Mouse (Mus musculus) kidney, embryonic 15.5 days (tissue): Measurements from ENCODE around the gene Oprd1. TPM values are rescaled to one million over a fixed set of nuclear protein-coding genes. Genes with fewer than 3 reads are reported as not detected.

Experiments
- ATAC-seq: fragments of 200-750 bp; cut with Nextera tagmentation; replicated peaks from 2 replicates; pipeline ENCODE4 v1.8.0; 2017; ENCODE audit warnings: moderate TSS enrichment; ENCODE audit not compliant: low FRiP score
- H3K27ac ChIP-seq: fragments of 300-500 bp; sonication (generic); 2 replicates; pipeline ENCODE4 v1.5.1; 2015; ENCODE audit warnings: mild to moderate bottlenecking, inconsistent platforms
- H3K27me3 ChIP-seq: fragments of 300-500 bp; sonication (generic); 2 replicates; pipeline ENCODE4 v1.6.1; 2015; ENCODE audit warnings: inconsistent platforms
- H3K36me3 ChIP-seq: fragments of 300-500 bp; sonication (generic); 2 replicates; pipeline ENCODE4 v1.6.1; 2015; ENCODE audit warnings: inconsistent platforms
- H3K4me1 ChIP-seq: fragments of 300-500 bp; sonication (generic); 2 replicates; pipeline ENCODE4 v1.6.1; 2015; ENCODE audit warnings: inconsistent platforms
- H3K4me2 ChIP-seq: fragments of 300-500 bp; sonication (generic); 2 replicates; pipeline ENCODE4 v1.6.1; 2015; ENCODE audit warnings: moderate library complexity, mild to moderate bottlenecking, inconsistent platforms
- H3K4me3 ChIP-seq: fragments of 300-500 bp; sonication (generic); replicated peaks from 2 replicates; pipeline ENCODE4 v1.5.1; 2015; ENCODE audit warnings: mild to moderate bottlenecking, inconsistent platforms
- H3K9ac ChIP-seq: fragments of 300-500 bp; sonication (generic); 2 replicates; pipeline ENCODE4 v1.6.1; 2015; ENCODE audit warnings: mild to moderate bottlenecking, inconsistent platforms
- H3K9me3 ChIP-seq: fragments of 300-500 bp; sonication (generic); replicated peaks from 2 replicates; pipeline ENCODE4 v1.6.1; 2016; ENCODE audit warnings: inconsistent platforms
- WGBS: fragments of 180-500 bp; shearing (Covaris S2); methylation state at CpG from one replicate; pipeline ENCODE4 v1.1.7; 2015; ENCODE audit warnings: mixed read lengths; 5-methylcytosine and 5-hydroxymethylcytosine counted together
- polyA plus RNA-seq: library from polyadenylated mRNA; unstranded; fragments of >200 nt; fragmentation: Nextera tagmentation; extraction: Ambion mirVana; gene quantifications from 2 replicates; pipeline ENCODE4 v1.2.1, GENCODE M21; 2015

Gene Oprd1
- polyA plus RNA-seq, 1 experiment from 2014 or later: 0.23 TPM

- H3K4me1 ChIP-seq: peaks cover 5% of the 10 kb centered on the region; the same call in 1 of the 2 replicates
- H3K27me3 ChIP-seq: peaks cover 16% of the 10 kb centered on the region
- no peak overlapping the region for H3K9ac ChIP-seq
- no peak overlapping the region for H3K4me2 ChIP-seq
- no peak overlapping the region for H3K4me3 ChIP-seq
- H3K27ac ChIP-seq: no peak overlapping the region
- no peak for ATAC-seq
- H3K36me3 ChIP-seq: no peaks in the 10 kb centered on the region
- H3K9me3 ChIP-seq: no peaks in the 10 kb centered on the region
- 71% methylated on average over 4 of the region's 4 CpGs for WGBS
Observed at GRCm38 (mm10) chr4:132111227-132111626, 33.1 kb downstream of the Oprd1 start.

DNA sequence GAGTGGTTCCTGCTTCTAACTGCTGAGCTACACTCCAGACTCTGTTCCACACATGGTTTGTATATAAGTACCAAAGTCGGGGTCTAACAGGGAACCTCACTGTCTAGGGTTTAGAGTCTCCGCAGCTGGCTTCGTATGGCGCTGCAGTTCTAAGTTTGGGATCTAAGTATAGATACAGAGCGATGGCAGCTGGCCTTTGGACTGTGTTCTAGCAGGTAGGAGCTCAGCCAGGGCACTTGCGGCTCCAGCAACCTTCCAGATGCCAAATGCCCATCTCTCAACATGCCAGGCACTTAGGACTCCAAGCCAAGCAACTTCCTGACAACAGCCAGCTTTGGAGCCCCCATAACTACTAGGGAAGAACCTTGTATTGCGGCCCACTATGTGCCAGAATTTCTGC is 36.1 kb downstream of the Oprd1 start:
- no peak overlapping the region for H3K4me2 ChIP-seq
- WGBS: 93% methylated on average over 7 of the region's 7 CpGs
- peaks cover 7% of the 10 kb centered on the region; the same call in 1 of the 2 replicates for H3K4me1 ChIP-seq
- no peak for ATAC-seq
- peaks cover 7% of the 10 kb centered on the region for H3K27me3 ChIP-seq
- H3K36me3 ChIP-seq: no peaks in the 10 kb centered on the region
- no peak overlapping the region for H3K4me3 ChIP-seq
- H3K27ac ChIP-seq: no peak overlapping the region
- H3K9ac ChIP-seq: no peak overlapping the region
- no peaks in the 10 kb centered on the region for H3K9me3 ChIP-seq

DNA sequence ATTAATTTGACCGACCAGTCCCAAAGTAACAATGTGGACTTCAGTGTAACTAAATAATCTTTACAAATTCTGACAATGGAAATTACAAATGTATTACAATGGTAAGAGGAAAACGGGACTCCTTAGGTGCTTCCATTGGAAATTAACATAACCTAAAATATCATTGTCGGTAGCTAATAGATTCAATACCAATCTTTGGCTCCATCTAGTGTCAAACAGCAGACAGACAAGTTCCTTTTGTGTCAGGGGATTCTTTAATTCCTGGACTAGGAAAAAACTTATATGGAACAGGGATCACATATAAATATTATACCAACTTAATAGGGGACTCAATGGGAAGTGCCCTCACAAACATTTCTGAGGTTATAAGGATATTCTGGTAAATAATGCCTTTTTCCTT is 43.1 kb downstream of the Oprd1 start:
- WGBS: 45% methylated on average over 3 of the region's 3 CpGs
- ATAC-seq: no peak
- no peak overlapping the region for H3K9ac ChIP-seq
- no peak overlapping the region for H3K4me3 ChIP-seq
- H3K27ac ChIP-seq: no peak overlapping the region
- no peaks in the 10 kb centered on the region for H3K27me3 ChIP-seq
- H3K9me3 ChIP-seq: no peaks in the 10 kb centered on the region
- H3K4me2 ChIP-seq: no peak overlapping the region
- no peaks in the 10 kb centered on the region for H3K36me3 ChIP-seq
- peaks cover 5% of the 10 kb centered on the region; the same call in 1 of the 2 replicates for H3K4me1 ChIP-seq

GRCm38 (mm10) chr4:132099548-132099947 is 44.7 kb downstream of the Oprd1 start:
- Histone ChIP-seq H3K4me2 (no peak overlapping the region), H3K27ac (no peak overlapping the region), H3K36me3 (no peaks in the 10 kb centered on the region), H3K27me3 (no peaks in the 10 kb centered on the region), H3K9me3 (no peaks in the 10 kb centered on the region), H3K4me1 (peaks cover 5% of the 10 kb centered on the region; the same call in 1 of the 2 replicates), H3K9ac (no peak overlapping the region), H3K4me3 (no peak overlapping the region)
- 73% methylated on average over 5 of the region's 5 CpGs for WGBS
- ATAC-seq: no peak

DNA sequence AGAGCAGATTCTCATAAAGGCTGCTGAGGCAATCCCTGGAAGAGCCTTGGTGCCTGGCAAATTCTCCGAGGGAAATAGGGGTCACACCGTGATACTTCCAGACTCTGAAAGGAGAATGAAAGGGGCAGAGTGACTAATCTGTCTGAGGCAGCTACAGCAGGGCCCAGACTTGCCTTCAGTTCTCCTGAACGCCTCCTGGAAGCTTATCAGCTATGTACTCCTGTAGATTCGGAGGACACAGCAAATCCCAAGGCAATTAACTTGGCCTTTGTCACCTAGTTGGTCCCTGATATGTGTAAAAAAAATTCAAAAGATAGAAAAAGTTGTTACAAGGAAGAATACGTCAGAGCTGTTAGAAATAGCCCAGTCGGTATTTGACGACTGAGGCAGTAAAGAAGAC is 49.2 kb downstream of the Oprd1 start:
- 80% methylated on average over 7 of the region's 7 CpGs for WGBS

GRCm38 (mm10) chr4:132093928-132094327 is 50.4 kb downstream of the Oprd1 start:
- H3K36me3 ChIP-seq: no peaks in the 10 kb centered on the region
- no peaks in the 10 kb centered on the region for H3K27me3 ChIP-seq
- no peak overlapping the region for H3K27ac ChIP-seq
- no peak overlapping the region for H3K4me2 ChIP-seq
- H3K4me1 ChIP-seq: no peaks in the 10 kb centered on the region
- H3K4me3 ChIP-seq: no peak overlapping the region
- 81% methylated on average over 5 of the region's 5 CpGs for WGBS
- no peak overlapping the region for H3K9ac ChIP-seq
- ATAC-seq: no peak
- no peaks in the 10 kb centered on the region for H3K9me3 ChIP-seq

More for the DNA sequence above, 49.2 kb downstream of the Oprd1 start:
- Histone ChIP-seq H3K9ac (no peak overlapping the region), H3K4me3 (no peak overlapping the region), H3K4me2 (no peak overlapping the region), H3K27ac (no peak overlapping the region), H3K36me3 (no peaks in the 10 kb centered on the region), H3K27me3 (no peaks in the 10 kb centered on the region), H3K4me1 (no peaks in the 10 kb centered on the region), H3K9me3 (no peaks in the 10 kb centered on the region)
- no peak for ATAC-seq

- no peak overlapping the region for H3K4me2 ChIP-seq
- ATAC-seq: peak; percentile 52; the same call in 1 of the 2 replicates
- H3K27me3 ChIP-seq: no peaks in the 10 kb centered on the region
- H3K4me1 ChIP-seq: no peaks in the 10 kb centered on the region
- H3K27ac ChIP-seq: no peak overlapping the region
- H3K36me3 ChIP-seq: no peaks in the 10 kb centered on the region
- 70% methylated on average over 6 of the region's 6 CpGs for whole genome bisulfite sequencing
- no peak overlapping the region for H3K9ac ChIP-seq
- no peaks in the 10 kb centered on the region for H3K9me3 ChIP-seq
- no peak overlapping the region for H3K4me3 ChIP-seq
Observed at GRCm38 (mm10) chr4:132093136-132093535, 51.1 kb downstream of the Oprd1 start.

GRCm38 (mm10) chr4:132088921-132089320 is 55.4 kb downstream of the Oprd1 start:
- no peak overlapping the region for H3K4me2 ChIP-seq
- no peak overlapping the region for H3K4me3 ChIP-seq
- H3K36me3 ChIP-seq: no peaks in the 10 kb centered on the region
- no peak overlapping the region for H3K9ac ChIP-seq
- no peaks in the 10 kb centered on the region for H3K9me3 ChIP-seq
- no peaks in the 10 kb centered on the region for H3K27me3 ChIP-seq
- 17% methylated on average over 7 of the region's 7 CpGs for WGBS
- ATAC-seq: no peak
- H3K4me1 ChIP-seq: no peaks in the 10 kb centered on the region
- no peak overlapping the region for H3K27ac ChIP-seq

GRCm38 (mm10) chr4:132085114-132085513 is 59.2 kb downstream of the Oprd1 start:
- Histone ChIP-seq H3K36me3 (no peaks in the 10 kb centered on the region), H3K9me3 (no peaks in the 10 kb centered on the region), H3K27me3 (no peaks in the 10 kb centered on the region), H3K4me3 (no peak overlapping the region), H3K9ac (no peak overlapping the region), H3K4me1 (no peaks in the 10 kb centered on the region), H3K4me2 (no peak overlapping the region), H3K27ac (no peak overlapping the region)
- 85% methylated on average over 7 of the region's 7 CpGs for WGBS
- ATAC-seq: no peak

DNA sequence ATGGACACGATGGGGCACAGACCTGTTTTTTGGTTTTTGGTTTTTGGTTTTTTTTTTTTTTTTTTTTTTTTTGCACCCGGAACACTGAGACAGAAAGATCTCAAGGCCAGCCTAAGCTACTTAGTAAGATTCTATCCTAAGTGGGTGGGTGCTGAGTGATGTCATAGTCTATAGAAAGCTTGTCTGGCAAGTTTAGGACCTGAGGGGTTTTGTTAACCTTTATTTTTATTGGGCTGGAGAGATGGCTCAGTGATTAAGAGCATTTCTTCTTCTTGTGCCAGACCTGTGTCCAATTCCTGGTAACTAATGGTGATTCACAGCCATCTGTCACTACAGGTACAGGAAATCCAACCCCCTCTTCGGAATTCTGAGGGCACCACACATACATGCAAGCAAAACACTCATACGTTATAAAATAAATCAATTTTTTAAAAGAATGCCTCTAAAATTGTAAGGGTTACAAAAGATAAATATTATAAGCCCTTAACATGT is 63.7 kb downstream of the Oprd1 start:
- Histone ChIP-seq H3K27ac (no peak overlapping the region), H3K4me1 (peaks cover 28% of the 10 kb centered on the region), H3K4me2 (no peak overlapping the region), H3K9me3 (no peaks in the 10 kb centered on the region), H3K27me3 (no peaks in the 10 kb centered on the region), H3K9ac (no peak overlapping the region), H3K36me3 (no peaks in the 10 kb centered on the region), H3K4me3 (no peak overlapping the region)
- no peak for ATAC-seq
- 52% methylated on average over 4 of the region's 4 CpGs for WGBS

GRCm38 (mm10) chr4:132079555-132080275 is 64.6 kb downstream of the Oprd1 start:
- no peak overlapping the region for H3K4me3 ChIP-seq
- H3K4me1 ChIP-seq: peaks cover 34% of the 10 kb centered on the region
- H3K27me3 ChIP-seq: no peaks in the 10 kb centered on the region
- H3K4me2 ChIP-seq: peak overlapping the region; percentile 38
- H3K27ac ChIP-seq: no peak overlapping the region
- no peaks in the 10 kb centered on the region for H3K9me3 ChIP-seq
- ATAC-seq: no peak
- WGBS: 14% methylated on average over 19 of the region's 19 CpGs
- H3K36me3 ChIP-seq: no peaks in the 10 kb centered on the region
- H3K9ac ChIP-seq: no peak overlapping the region

GRCm38 (mm10) chr4:132078296-132078714 is 66.0 kb downstream of the Oprd1 start:
- 68% methylated on average over 7 of the region's 7 CpGs for WGBS
- ATAC-seq: no peak
- no peak overlapping the region for H3K9ac ChIP-seq
- H3K36me3 ChIP-seq: no peaks in the 10 kb centered on the region
- no peak overlapping the region for H3K4me3 ChIP-seq
- no peak overlapping the region for H3K4me2 ChIP-seq
- no peaks in the 10 kb centered on the region for H3K27me3 ChIP-seq
- no peaks in the 10 kb centered on the region for H3K9me3 ChIP-seq
- H3K27ac ChIP-seq: 0 out of 2 replicates have a peak overlapping the region, but pooled peaks have one; percentile 10
- H3K4me1 ChIP-seq: peaks cover 45% of the 10 kb centered on the region
